10 mouse cellular contexts compared by ENCODE assay signal in genomic region chr17:6729244-6729742, GRCm38 (mm10). TPM values are rescaled to one million over a fixed set of nuclear protein-coding genes. Genes with fewer than 3 reads are reported as not detected.
DNase-seq lines count a peak whose midpoint lies in the region; ATAC-seq and TF ChIP-seq lines count a peak whose summit lies in the region.
"Had no signal": no experiment of that assay in that cellular context is flagged by ENCODE, and none has a peak within 500 bp of the region (broad histone marks: within the 10 kb centered on the region; RNA-seq: fewer than 3 reads in every experiment).

No protein-coding gene starts in this region.

- H3K27me3 ChIP-seq in kidney, embryonic 14.5 days (ENCODE audit: control insufficient read depth, insufficient read depth, low read length), result no peaks in the 10 kb centered on the region
- H3K27me3 ChIP-seq in hindbrain, postnatal 0 days (ENCODE audit: insufficient read depth, low read length), result no peaks in the 10 kb centered on the region
- no peaks in the 10 kb centered on the region for H3K27me3 ChIP-seq in midbrain, embryonic 14.5 days (ENCODE audit: control insufficient read depth, insufficient read depth, low read length)

- WGBS in kidney, embryonic 14.5 days, result 40% methylated on average over 6 of the region's 6 CpGs
- WGBS in hindbrain, postnatal 0 days, result 8% methylated on average over 6 of the region's 6 CpGs
- WGBS in midbrain, embryonic 14.5 days, result 8% methylated on average over 6 of the region's 6 CpGs

- ATAC-seq in kidney, embryonic 14.5 days (ENCODE audit: low FRiP score, low TSS enrichment), result no peak
- peak; percentile 81 for ATAC-seq in hindbrain, postnatal 0 days
- peak; percentile 40; the same call in 1 of the 2 replicates for ATAC-seq in midbrain, embryonic 14.5 days (ENCODE audit: low FRiP score, low TSS enrichment)
- no peak for ATAC-seq in erythroblast, adult 5-6 weeks (replicated peaks; ENCODE audit: low FRiP score, poor library complexity, severe bottlenecking)
- ATAC-seq: CD4-positive, CD25-positive, alpha-beta regulatory T cell, adult 4 months had no signal

- H3K9me3 ChIP-seq in kidney, embryonic 14.5 days (ENCODE audit: control insufficient read depth, low read length), result no peaks in the 10 kb centered on the region
- no peaks in the 10 kb centered on the region for H3K9me3 ChIP-seq in hindbrain, postnatal 0 days (ENCODE audit: low read length)
- no peaks in the 10 kb centered on the region for H3K9me3 ChIP-seq in midbrain, embryonic 14.5 days (ENCODE audit: control insufficient read depth, low read length)

- peak; percentile 17 for DNase-seq in kidney, adult 9 months
- DNase-seq in fibroblast of lung, adult 2 months (ENCODE audit: low read depth), result peak; percentile 68
- DNase-seq in hindbrain, postnatal 0 days (ENCODE audit: low spot score), result peak; percentile 76
- DNase-seq in midbrain, embryonic 14.5 days, result peak; percentile 67
- no peak for DNase-seq in spleen, adult 18-20 months
- no peak for DNase-seq in urinary bladder, postnatal 25 days (ENCODE audit: low spot score)
- DNase-seq: cerebellum, adult 9-11 months had no signal

- no peak overlapping the region for H3K4me2 ChIP-seq in kidney, embryonic 14.5 days (replicated peaks; ENCODE audit: low read depth, low read length)
- no peak overlapping the region for H3K4me2 ChIP-seq in hindbrain, postnatal 0 days (ENCODE audit: low read depth, low read length)
- H3K4me2 ChIP-seq in midbrain, embryonic 14.5 days (ENCODE audit: low read length), result no peak overlapping the region

- TF ChIP-seq CTCF in hindbrain, postnatal 0 days (IDR thresholded peaks at IDR 0.05; ENCODE audit: low read depth), result no peak

- 0 out of 2 replicates have a peak, but pooled peaks cover 3% of the 10 kb centered on the region for H3K4me1 ChIP-seq in kidney, embryonic 14.5 days (ENCODE audit: control insufficient read depth, insufficient read depth, low read length)
- peaks cover 7% of the 10 kb centered on the region; the same call in 1 of the 2 replicates for H3K4me1 ChIP-seq in hindbrain, postnatal 0 days (ENCODE audit: insufficient read depth, low read length)
- peaks cover 4% of the 10 kb centered on the region; the same call in 1 of the 2 replicates for H3K4me1 ChIP-seq in midbrain, embryonic 14.5 days (ENCODE audit: control insufficient read depth, insufficient read depth, low read length)

- H3K27ac ChIP-seq in kidney, embryonic 14.5 days (ENCODE audit: low read depth, low read length), result no peak overlapping the region
- peak overlapping the region; percentile 41; the same call in 1 of the 2 replicates for H3K27ac ChIP-seq in hindbrain, postnatal 0 days
- no peak overlapping the region for H3K27ac ChIP-seq in midbrain, embryonic 14.5 days (replicated peaks; ENCODE audit: low read depth, low read length)

- no peak overlapping the region for H3K9ac ChIP-seq in kidney, embryonic 14.5 days (ENCODE audit: low read depth, low read length)
- no peak overlapping the region for H3K9ac ChIP-seq in hindbrain, postnatal 0 days (replicated peaks; ENCODE audit: low read length)
- H3K9ac ChIP-seq in midbrain, embryonic 14.5 days (replicated peaks; ENCODE audit: low read length), result no peak overlapping the region

- no peaks in the 10 kb centered on the region for H3K36me3 ChIP-seq in kidney, embryonic 14.5 days (ENCODE audit: control insufficient read depth, insufficient read depth, low read length)
- no peaks in the 10 kb centered on the region for H3K36me3 ChIP-seq in hindbrain, postnatal 0 days (ENCODE audit: insufficient read depth, low read length)
- no peaks in the 10 kb centered on the region for H3K36me3 ChIP-seq in midbrain, embryonic 14.5 days (ENCODE audit: control insufficient read depth, insufficient read depth, low read length)

- no peak overlapping the region for H3K4me3 ChIP-seq in kidney, embryonic 14.5 days (ENCODE audit: low read length)
- no peak overlapping the region for H3K4me3 ChIP-seq in hindbrain, postnatal 0 days (ENCODE audit: low read length)
- H3K4me3 ChIP-seq in midbrain, embryonic 14.5 days (replicated peaks; ENCODE audit: low read depth, low read length), result no peak overlapping the region

RNA-seq across cellular contexts. Expression of gene Ezr, which starts 53.3 kb away (rescaled TPM):
- polyA plus RNA-seq in kidney, embryonic 14.5 days (2014; fragmentation: Nextera tagmentation; extraction: Ambion mirVana), result 96.7 and 158 TPM in 2 replicates
- total RNA-seq in hindbrain, postnatal 0 days (2014; rRNA removed), result 44.7 and 52.6 TPM in 2 replicates
- 62.4 and 72.7 TPM in 2 replicates for polyA plus RNA-seq in hindbrain, postnatal 0 days (2015; fragmentation: Nextera tagmentation; extraction: Ambion mirVana)
- polyA plus RNA-seq in midbrain, embryonic 14.5 days (2014; fragmentation: Nextera tagmentation; extraction: Ambion mirVana), result 20.8 and 27.8 TPM in 2 replicates
- 9.4 and 23.2 TPM in 2 replicates for total RNA-seq in erythroblast, adult 5-6 weeks (2015; ENCODE audit: low replicate concordance)
- total RNA-seq in erythroblast, adult 5-6 weeks (2017; ENCODE audit: low replicate concordance), result 64.2 and 120 TPM in 2 replicates

Comparison
In these comparisons a context has a peak if more than half of its experiments do, and no peak if none do; other contexts are left out.
1. DNase-seq: peak in kidney, adult 9 months (single experiment), fibroblast of lung, adult 2 months (single experiment), hindbrain, postnatal 0 days (single experiment) and midbrain, embryonic 14.5 days (single experiment); none in spleen, adult 18-20 months (0 of 2) and urinary bladder, postnatal 25 days (single experiment).
2. ATAC-seq: peak in hindbrain, postnatal 0 days (single experiment) and midbrain, embryonic 14.5 days (single experiment); none in kidney, embryonic 14.5 days (single experiment) and erythroblast, adult 5-6 weeks (single experiment).